Mouse (Mus musculus) spleen, adult 2 months (tissue): ENCODE results near the gene Sema4f. TPM values are rescaled to one million over a fixed set of nuclear protein-coding genes. Genes with fewer than 3 reads are reported as not detected.
A peak's percentile ranks its signal among the peaks of the same experiment; 100 is the strongest.

ENCODE experiments used
- DNase-seq, 2 experiments: peaks; one replicate each; pipeline versions ENCODE4 v3.0.0 to v3.0.0-alpha.2; 2012 to 2021; ENCODE audit warnings: low spot score in 2 of 2, low read depth in 1 of 2
- H3K27ac ChIP-seq: fragments of 200-500 bp; 2 replicates; pipeline ENCODE4 v1.5.1; 2012; ENCODE audit warnings: low read length, inconsistent platforms; ENCODE audit not compliant: insufficient read depth
- H3K27me3 ChIP-seq: fragments of 200-500 bp; 2 replicates; pipeline ENCODE4 v1.6.1; 2012; ENCODE audit warnings: mild to moderate bottlenecking, moderate library complexity, low read length, inconsistent platforms; ENCODE audit not compliant: control insufficient read depth, insufficient read depth
- H3K36me3 ChIP-seq: fragments of 200-500 bp; 2 replicates; pipeline ENCODE4 v1.6.1; 2012; ENCODE audit warnings: mild to moderate bottlenecking, low read length, inconsistent platforms; ENCODE audit not compliant: control insufficient read depth, insufficient read depth
- H3K4me1 ChIP-seq: fragments of 200-500 bp; 2 replicates; pipeline ENCODE4 v1.6.1; 2011; ENCODE audit warnings: inconsistent platforms; ENCODE audit not compliant: control insufficient read depth, insufficient read depth, insufficient read length
- H3K4me3 ChIP-seq: fragments of 200-500 bp; 2 replicates; pipeline ENCODE4 v1.5.1; 2011; ENCODE audit warnings: mild to moderate bottlenecking, inconsistent platforms; ENCODE audit not compliant: insufficient read depth, insufficient read length; ENCODE audit errors: extremely low read depth
- CTCF ChIP-seq: fragments of 200-500 bp; IDR thresholded peaks from 2 replicates; pipeline ENCODE4 v1.5.1; 2011; ENCODE audit warnings: mild to moderate bottlenecking, inconsistent platforms; ENCODE audit not compliant: insufficient read depth, insufficient read length, insufficient replicate concordance; ENCODE audit errors: extremely low read depth
- POLR2A ChIP-seq: fragments of 200-500 bp; IDR thresholded peaks from 2 replicates; pipeline ENCODE4 v1.6.1; 2011; ENCODE audit warnings: low read depth, low read length, inconsistent platforms
- WGBS: fragments of 180-500 bp; shearing (Covaris S2); methylation state at CpG from one replicate; pipeline ENCODE4 v1.1.7; 2018; 5-methylcytosine and 5-hydroxymethylcytosine counted together
- polyA plus RNA-seq: library from polyadenylated mRNA; depleted of rRNA; stranded (reverse); fragments of >200 nt; gene quantifications from 2 replicates; pipeline ENCODE4 v1.2.3, GENCODE M21; 2012; rRNA removed

Gene Sema4f
- polyA plus RNA-seq, 1 experiment: 3.2 TPM

- Histone ChIP-seq H3K27ac (no peak overlapping the region), H3K36me3 (no peaks in the 10 kb centered on the region), H3K27me3 (no peaks in the 10 kb centered on the region), H3K4me3 (no peak overlapping the region), H3K4me1 (no peaks in the 10 kb centered on the region)
- DNase-seq: no peak
- no peak for TF ChIP-seq CTCF
- TF ChIP-seq POLR2A: no peak
- WGBS: 68% methylated on average over 6 of the region's 6 CpGs
Observed at GRCm38 (mm10) chr6:82875509-82875935, 64.0 kb downstream of the Sema4f start.

DNA sequence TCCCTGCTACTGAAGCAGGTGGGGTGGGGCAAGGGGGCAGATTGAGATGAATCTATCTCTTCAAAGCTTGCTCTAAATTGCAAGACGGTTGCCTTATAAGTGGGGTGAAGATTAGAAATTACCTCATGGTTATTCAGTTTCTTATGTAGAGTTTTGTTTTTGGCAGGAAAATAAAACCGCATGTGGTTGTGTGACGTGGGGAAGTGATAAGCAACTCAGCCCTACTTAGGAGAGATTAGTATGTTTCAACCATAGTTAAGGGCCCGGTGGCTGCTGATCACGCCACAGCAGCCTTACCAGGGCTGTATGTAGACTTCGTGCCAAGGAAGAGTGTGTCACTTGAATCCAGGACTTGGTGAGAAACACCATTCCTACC is 67.2 kb downstream of the Sema4f start:
- peak in 1 of 2 experiments; percentile 42 for DNase-seq
- Histone ChIP-seq H3K36me3 (no peaks in the 10 kb centered on the region), H3K27me3 (no peaks in the 10 kb centered on the region), H3K4me3 (no peak overlapping the region), H3K4me1 (no peaks in the 10 kb centered on the region), H3K27ac (no peak overlapping the region)
- WGBS: 24% methylated on average over 6 of the region's 6 CpGs
- no peak for TF ChIP-seq POLR2A
- TF ChIP-seq CTCF: no peak

DNA sequence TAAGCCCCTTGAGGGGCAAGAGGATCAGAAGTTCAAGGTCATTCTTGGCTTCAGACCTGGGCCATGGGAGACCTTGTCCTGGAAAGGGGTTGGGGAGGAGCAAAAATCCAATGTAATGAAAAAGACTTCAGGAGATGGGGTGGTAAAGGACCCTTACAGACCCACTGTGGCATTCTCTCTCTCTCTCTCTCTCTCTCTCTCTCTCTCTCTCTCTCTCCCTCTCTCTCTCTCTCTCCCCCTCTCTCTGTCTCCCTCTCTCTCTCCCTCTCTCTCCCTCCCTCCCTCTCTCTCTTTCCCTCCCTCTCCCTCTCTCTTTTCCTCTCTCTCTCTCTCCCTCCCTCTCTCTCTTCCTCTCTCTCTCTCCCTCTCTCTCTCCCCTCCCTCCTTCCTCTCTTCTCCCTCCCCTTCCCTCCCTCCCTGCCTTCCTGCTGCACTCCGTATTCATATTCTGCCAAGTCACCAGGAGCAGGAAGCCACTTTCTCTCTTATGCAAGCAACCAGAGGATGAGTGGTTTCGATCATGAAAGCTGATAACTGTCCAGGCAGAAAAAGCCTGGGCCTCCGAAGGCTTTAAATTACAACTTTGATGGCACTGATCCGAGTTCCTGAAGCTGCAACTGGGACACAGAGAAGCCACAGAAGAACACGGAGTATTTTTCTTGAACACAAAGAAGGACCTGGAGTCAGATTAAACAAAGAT is 67.8 kb downstream of the Sema4f start:
- Histone ChIP-seq H3K4me1 (no peaks in the 10 kb centered on the region), H3K36me3 (no peaks in the 10 kb centered on the region), H3K27me3 (no peaks in the 10 kb centered on the region), H3K4me3 (no peak overlapping the region), H3K27ac (no peak overlapping the region)
- WGBS: 4% methylated on average over 5 of the region's 5 CpGs
- no peak for DNase-seq
- TF ChIP-seq CTCF (no peak), POLR2A (no peak)

DNA sequence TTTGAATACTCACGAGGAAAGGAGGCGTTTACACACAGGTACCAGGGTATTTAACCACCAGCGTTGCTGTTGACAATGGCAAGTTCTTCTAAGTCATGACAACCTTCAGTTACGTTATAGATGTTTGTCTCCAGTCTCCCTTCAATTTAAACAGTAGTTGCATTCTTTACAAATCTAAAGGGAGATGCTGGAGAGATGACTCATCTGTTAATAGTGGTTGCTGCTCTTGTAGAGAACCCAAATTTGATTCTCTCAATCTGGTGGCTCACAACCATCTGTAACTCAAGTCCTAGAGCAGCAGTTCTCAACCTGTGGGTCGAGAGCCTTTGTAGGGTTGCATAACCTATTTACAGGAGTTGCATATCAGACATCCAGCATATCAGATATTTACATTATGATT is 71.1 kb downstream of the Sema4f start:
- no peak overlapping the region for H3K27ac ChIP-seq
- no peak overlapping the region for H3K4me3 ChIP-seq
- WGBS: 84% methylated on average over 5 of the region's 5 CpGs
- no peak for TF ChIP-seq POLR2A
- no peak for TF ChIP-seq CTCF
- DNase-seq: no peak
- H3K36me3 ChIP-seq: no peaks in the 10 kb centered on the region
- H3K27me3 ChIP-seq: no peaks in the 10 kb centered on the region
- H3K4me1 ChIP-seq: no peaks in the 10 kb centered on the region

DNA sequence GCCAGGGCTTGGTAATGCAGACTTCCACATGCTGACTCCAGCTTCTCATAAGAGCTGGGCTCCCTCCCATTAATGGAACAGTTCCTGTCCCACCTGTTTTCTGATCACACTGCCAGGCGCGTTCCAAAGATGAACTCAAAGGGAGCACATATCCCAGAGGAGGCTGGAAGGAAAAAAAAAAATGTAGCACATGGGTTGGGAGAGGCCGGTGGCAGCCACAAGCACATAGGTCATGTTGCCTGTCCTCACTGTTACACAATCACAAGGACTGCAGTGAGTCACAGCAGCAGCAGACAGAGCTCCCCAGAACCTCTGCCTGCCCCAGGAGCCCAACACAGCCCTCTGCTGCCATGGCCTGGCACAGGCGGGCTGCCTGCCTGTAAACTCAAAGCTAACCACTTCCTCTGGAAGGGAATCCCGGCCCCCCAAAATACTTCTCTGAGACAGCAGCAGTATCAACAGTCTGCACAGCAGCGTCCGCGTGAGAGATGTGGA is 76.1 kb downstream of the Sema4f start:
- 28% methylated on average over 8 of the region's 8 CpGs for WGBS
- TF ChIP-seq CTCF (no peak), POLR2A (no peak)
- H3K4me3 ChIP-seq: no peak overlapping the region
- H3K4me1 ChIP-seq: no peaks in the 10 kb centered on the region
- H3K27me3 ChIP-seq: no peaks in the 10 kb centered on the region
- DNase-seq: no peak
- H3K27ac ChIP-seq: no peak overlapping the region
- no peaks in the 10 kb centered on the region for H3K36me3 ChIP-seq

DNA sequence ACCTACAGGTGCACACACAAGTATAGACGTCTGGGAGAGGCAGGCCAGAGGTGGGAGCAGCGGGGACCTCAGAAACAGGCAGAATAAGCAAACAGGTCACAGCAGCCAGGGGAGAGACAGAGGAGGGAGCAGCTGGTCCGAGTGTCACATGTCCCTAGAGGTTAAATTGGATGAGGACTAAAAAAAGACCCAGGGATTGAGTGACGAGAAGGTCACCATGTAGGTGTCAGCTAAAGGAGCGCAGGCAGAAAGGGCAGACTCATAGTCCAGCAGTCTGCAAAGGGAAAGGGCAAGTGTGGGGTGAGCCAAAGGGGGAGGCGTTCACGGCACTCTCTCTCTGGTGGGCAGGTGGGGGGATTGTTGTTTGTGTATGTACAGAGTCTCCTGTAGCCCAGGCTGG is 77.1 kb downstream of the Sema4f start:
- TF ChIP-seq POLR2A: no peak
- TF ChIP-seq CTCF: no peak
- no peak for DNase-seq
- Histone ChIP-seq H3K27ac (no peak overlapping the region), H3K4me3 (no peak overlapping the region), H3K4me1 (no peaks in the 10 kb centered on the region), H3K27me3 (no peaks in the 10 kb centered on the region), H3K36me3 (no peaks in the 10 kb centered on the region)
- 80% methylated on average over 7 of the region's 7 CpGs for WGBS

DNA sequence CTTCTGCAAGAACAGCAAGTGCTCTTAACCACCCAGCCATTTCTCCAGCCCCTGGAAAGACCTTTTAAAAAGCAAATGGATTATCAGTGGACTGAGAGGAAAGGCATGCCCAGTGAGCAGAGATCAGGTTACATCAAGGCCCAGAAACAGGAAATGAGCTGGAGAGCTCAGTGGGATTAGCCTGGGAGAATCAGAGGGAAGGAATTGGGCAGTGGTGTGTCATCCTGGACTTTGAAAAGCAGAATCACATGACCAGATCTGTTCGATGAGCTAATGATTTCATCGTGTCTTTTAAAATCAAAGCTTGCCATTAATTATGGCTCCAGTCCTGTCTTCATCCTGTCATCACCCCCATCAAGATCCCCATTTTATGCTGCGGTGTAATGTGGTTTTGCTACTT is 77.5 kb downstream of the Sema4f start:
- no peak for DNase-seq
- Histone ChIP-seq H3K4me1 (no peaks in the 10 kb centered on the region), H3K4me3 (no peak overlapping the region), H3K27me3 (no peaks in the 10 kb centered on the region), H3K27ac (no peak overlapping the region), H3K36me3 (no peaks in the 10 kb centered on the region)
- TF ChIP-seq CTCF (no peak), POLR2A (no peak)
- 82% methylated on average over 3 of the region's 3 CpGs for WGBS

Other genes starting within 250 kb of the Sema4f start
- gene Pole4, start 234.4 kb downstream of the Sema4f start, polyA plus RNA-seq: 23.6 and 27.1 TPM in 2 replicates
- gene Hk2, start 165.3 kb downstream of the Sema4f start, polyA plus RNA-seq: 2.6 and 2.7 TPM in 2 replicates
- 2.6 and 2.8 TPM in 2 replicates for gene M1ap, start 7.1 kb upstream of the Sema4f start, polyA plus RNA-seq
- 22.6 and 23.8 TPM in 2 replicates for gene Dok1, start 93.7 kb upstream of the Sema4f start, polyA plus RNA-seq
- 3.1 and 3.5 TPM in 2 replicates for gene Loxl3, start 94.4 kb upstream of the Sema4f start, polyA plus RNA-seq
- 582 and 730 TPM in 2 replicates for gene Aup1, start 114.8 kb upstream of the Sema4f start, polyA plus RNA-seq
- 59.1 and 69.0 TPM in 2 replicates for gene Htra2, start 115.5 kb upstream of the Sema4f start, polyA plus RNA-seq
- 2.7 and 2.8 TPM in 2 replicates for gene Dqx1, start 118.1 kb upstream of the Sema4f start, polyA plus RNA-seq
- 0.11 and 0.16 TPM in 2 replicates for gene Tlx2, start 130.5 kb upstream of the Sema4f start, polyA plus RNA-seq
- gene Pcgf1, start 138.1 kb upstream of the Sema4f start, polyA plus RNA-seq: 10.0 and 10.7 TPM in 2 replicates
- 2.8 and 3.9 TPM in 2 replicates for gene Lbx2, start 146.6 kb upstream of the Sema4f start, polyA plus RNA-seq
- gene Ccdc142, start 161.8 kb upstream of the Sema4f start, polyA plus RNA-seq: 12.3 and 17.0 TPM in 2 replicates
- 6.1 and 6.5 TPM in 2 replicates for gene Gm42688, start 161.8 kb upstream of the Sema4f start, polyA plus RNA-seq
- 35.0 and 39.7 TPM in 2 replicates for gene Mrpl53, start 169.3 kb upstream of the Sema4f start, polyA plus RNA-seq
- gene Mogs, start 175.7 kb upstream of the Sema4f start, polyA plus RNA-seq: 54.5 and 67.2 TPM in 2 replicates
- gene Wbp1, start 181.8 kb upstream of the Sema4f start, polyA plus RNA-seq: 83.4 and 95.3 TPM in 2 replicates
- gene Ino80b, start 185.7 kb upstream of the Sema4f start, polyA plus RNA-seq: 27.1 and 53.4 TPM in 2 replicates
- 3.6 and 5.7 TPM in 2 replicates for gene Rtkn, start 195.7 kb upstream of the Sema4f start, polyA plus RNA-seq
- gene Wdr54, start 216.6 kb upstream of the Sema4f start, polyA plus RNA-seq: 0.77 and 1.6 TPM in 2 replicates
- 0.04 and 0.05 TPM in 2 replicates for gene 1700003E16Rik, start 216.6 kb upstream of the Sema4f start, polyA plus RNA-seq
- gene Dctn1, start 226.2 kb upstream of the Sema4f start, polyA plus RNA-seq: 69.0 and 85.6 TPM in 2 replicates